Mouse (Mus musculus): ENCODE measurements at regions not wholly inside any gene's neighbourhood (a gene's known extent, or its start where the extent isn't known, plus 50 kb on each side); places are given as distances from the start of the nearest gene placed in this dataset.
A peak's percentile ranks its signal among the peaks of the same experiment; 100 is the strongest.

DNA sequence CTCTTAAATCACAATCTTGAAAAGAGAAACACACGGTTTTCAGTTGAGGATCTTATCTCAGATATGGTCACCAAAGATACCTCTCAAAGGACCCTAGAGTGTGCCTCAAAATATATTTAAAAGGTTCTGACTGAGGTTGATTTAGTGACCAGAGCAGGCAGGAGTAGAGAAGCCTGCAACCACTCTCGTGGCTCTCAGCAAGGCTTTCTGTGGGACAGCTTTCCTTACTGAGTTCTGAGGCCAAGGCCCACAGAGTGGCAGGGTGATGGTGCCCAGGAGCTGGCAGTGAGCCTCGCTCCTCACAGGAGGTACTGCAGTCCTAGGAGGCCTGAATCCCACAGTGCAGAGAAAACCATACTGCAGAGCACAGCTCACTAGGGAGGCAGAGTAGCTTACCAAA lies 151.4 kb upstream of the Cypt12 start:
- H3K27me3 ChIP-seq (ENCODE audit: insufficient read depth, low read length), result peaks cover 53% of the 10 kb centered on the region
- no peak for ATAC-seq (ENCODE audit: insufficient read depth)

GRCm38 (mm10) chr3:17798399-17798798 lies 149.8 kb upstream of the Cypt12 start:
- Histone ChIP-seq H3K27ac (ENCODE audit: low read depth) (no peak overlapping the region), H3K36me3 (ENCODE audit: insufficient read depth) (no peaks in the 10 kb centered on the region), H3K4me3 (ENCODE audit: low read depth, low read length) (no peak overlapping the region), H3K9ac (no peak overlapping the region), H3K27me3 (ENCODE audit: insufficient read depth, low read length) (peaks cover 39% of the 10 kb centered on the region), H3K4me2 (no peak overlapping the region), H3K4me1 (ENCODE audit: insufficient read depth) (no peaks in the 10 kb centered on the region), H3K9me3 (ENCODE audit: low read depth, low read length) (no peaks in the 10 kb centered on the region)
- 5% methylated on average over 12 of the region's 12 CpGs for WGBS
- DNase-seq, result peak; percentile 73
- peak; percentile 59 for TF ChIP-seq CTCF (IDR thresholded peaks at IDR 0.05; ENCODE audit: low read depth)
- ATAC-seq (ENCODE audit: insufficient read depth), result no peak

More for the DNA sequence above, 151.4 kb upstream of the Cypt12 start:
- Histone ChIP-seq H3K36me3 (ENCODE audit: insufficient read depth) (no peaks in the 10 kb centered on the region), H3K4me2 (no peak overlapping the region), H3K9ac (no peak overlapping the region), H3K4me3 (ENCODE audit: low read depth, low read length) (no peak overlapping the region), H3K27ac (ENCODE audit: low read depth) (no peak overlapping the region), H3K9me3 (ENCODE audit: low read depth, low read length) (no peaks in the 10 kb centered on the region), H3K4me1 (ENCODE audit: insufficient read depth) (no peaks in the 10 kb centered on the region)
- TF ChIP-seq CTCF (IDR thresholded peaks at IDR 0.05; ENCODE audit: low read depth), result no peak
- no peak for DNase-seq
- 11% methylated on average over 3 of the region's 3 CpGs for WGBS

DNA sequence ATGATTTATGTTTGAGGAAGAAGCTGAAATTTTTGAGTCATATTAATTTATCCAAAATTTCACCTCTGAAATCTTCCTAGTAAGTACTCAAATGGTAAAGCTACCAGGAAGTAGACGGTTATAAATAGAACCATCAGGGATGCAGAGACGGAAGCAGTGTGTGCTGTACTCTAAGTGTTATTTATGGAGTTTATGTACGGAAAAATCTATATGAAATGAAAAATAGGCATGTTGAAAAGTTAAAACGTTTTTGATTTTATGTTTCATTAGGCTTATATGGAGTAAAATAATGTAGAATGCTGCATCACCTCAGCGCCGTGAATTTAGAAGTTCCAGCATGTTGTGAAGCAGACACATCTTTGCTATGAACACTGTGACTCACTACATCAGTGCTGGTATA lies 149.1 kb upstream of the Cypt12 start:
- H3K9ac ChIP-seq, result no peak overlapping the region
- DNase-seq (no peak), ATAC-seq (ENCODE audit: insufficient read depth) (no peak)
- no peak overlapping the region for H3K4me3 ChIP-seq (ENCODE audit: low read depth, low read length)
- no peaks in the 10 kb centered on the region for H3K9me3 ChIP-seq (ENCODE audit: low read depth, low read length)
- WGBS, result 48% methylated on average over 6 of the region's 6 CpGs
- no peaks in the 10 kb centered on the region for H3K36me3 ChIP-seq (ENCODE audit: insufficient read depth)
- no peak overlapping the region for H3K4me2 ChIP-seq
- H3K4me1 ChIP-seq (ENCODE audit: insufficient read depth), result no peaks in the 10 kb centered on the region
- no peak for TF ChIP-seq CTCF (IDR thresholded peaks at IDR 0.05; ENCODE audit: low read depth)
- peaks cover 32% of the 10 kb centered on the region for H3K27me3 ChIP-seq (ENCODE audit: insufficient read depth, low read length)
- H3K27ac ChIP-seq (ENCODE audit: low read depth), result no peak overlapping the region

DNA sequence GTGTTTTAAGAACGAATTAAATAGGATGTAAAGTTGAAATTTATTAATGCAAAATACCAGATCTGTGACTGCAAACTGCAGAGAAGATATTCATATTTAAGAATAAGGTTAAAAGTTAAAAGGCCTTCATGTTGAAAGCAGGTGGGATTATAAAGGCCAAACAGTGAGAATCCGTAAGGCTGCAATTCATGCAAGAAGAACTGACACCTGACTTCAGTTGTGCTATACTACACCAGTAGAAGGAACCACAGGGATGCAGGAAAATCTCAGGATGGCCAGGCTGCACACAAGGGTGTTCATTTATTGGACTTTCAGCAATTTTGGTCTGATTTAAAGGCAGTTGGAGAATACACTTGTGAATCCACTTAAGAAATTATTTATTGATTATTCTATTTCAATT lies 147.4 kb upstream of the Cypt12 start:
- Histone ChIP-seq H3K27ac (ENCODE audit: low read depth) (no peak overlapping the region), H3K27me3 (ENCODE audit: insufficient read depth, low read length) (peaks cover 17% of the 10 kb centered on the region), H3K4me3 (ENCODE audit: low read depth, low read length) (no peak overlapping the region), H3K9ac (no peak overlapping the region), H3K4me2 (no peak overlapping the region), H3K9me3 (ENCODE audit: low read depth, low read length) (no peaks in the 10 kb centered on the region), H3K4me1 (ENCODE audit: insufficient read depth) (no peaks in the 10 kb centered on the region), H3K36me3 (ENCODE audit: insufficient read depth) (no peaks in the 10 kb centered on the region)
- DNase-seq (no peak), ATAC-seq (ENCODE audit: insufficient read depth) (no peak)
- 58% methylated on average over 2 of the region's 2 CpGs for WGBS
- TF ChIP-seq CTCF (IDR thresholded peaks at IDR 0.05; ENCODE audit: low read depth), result no peak

DNA sequence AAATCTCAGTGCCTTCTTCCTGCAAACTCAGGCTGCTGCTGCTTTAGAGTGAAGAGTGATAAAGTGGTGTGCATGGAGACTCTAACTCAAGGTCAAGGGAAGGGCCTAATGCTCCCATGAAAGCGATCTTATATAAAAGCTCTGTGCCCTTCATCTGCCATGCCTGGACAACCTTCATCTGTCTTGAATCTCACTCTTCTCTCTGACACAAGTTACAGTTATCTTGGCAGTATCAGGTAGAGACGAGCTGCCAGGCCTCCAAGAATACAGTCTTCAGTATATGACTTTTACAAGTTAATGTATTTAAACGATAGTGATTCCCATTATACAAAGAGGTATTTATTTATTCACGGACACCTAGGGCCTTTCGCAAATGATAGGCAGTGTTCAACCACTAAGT lies 146.7 kb upstream of the Cypt12 start:
- H3K4me3 ChIP-seq (ENCODE audit: low read depth, low read length), result no peak overlapping the region
- H3K4me1 ChIP-seq (ENCODE audit: insufficient read depth), result no peaks in the 10 kb centered on the region
- TF ChIP-seq CTCF (IDR thresholded peaks at IDR 0.05; ENCODE audit: low read depth), result no peak
- no peaks in the 10 kb centered on the region for H3K36me3 ChIP-seq (ENCODE audit: insufficient read depth)
- WGBS, result 69% methylated on average over 5 of the region's 5 CpGs
- no peak overlapping the region for H3K4me2 ChIP-seq
- H3K9ac ChIP-seq, result no peak overlapping the region
- no peaks in the 10 kb centered on the region for H3K9me3 ChIP-seq (ENCODE audit: low read depth, low read length)
- ATAC-seq (ENCODE audit: insufficient read depth) (no peak), DNase-seq (no peak)
- no peak overlapping the region for H3K27ac ChIP-seq (ENCODE audit: low read depth)
- peaks cover 10% of the 10 kb centered on the region for H3K27me3 ChIP-seq (ENCODE audit: insufficient read depth, low read length)

DNA sequence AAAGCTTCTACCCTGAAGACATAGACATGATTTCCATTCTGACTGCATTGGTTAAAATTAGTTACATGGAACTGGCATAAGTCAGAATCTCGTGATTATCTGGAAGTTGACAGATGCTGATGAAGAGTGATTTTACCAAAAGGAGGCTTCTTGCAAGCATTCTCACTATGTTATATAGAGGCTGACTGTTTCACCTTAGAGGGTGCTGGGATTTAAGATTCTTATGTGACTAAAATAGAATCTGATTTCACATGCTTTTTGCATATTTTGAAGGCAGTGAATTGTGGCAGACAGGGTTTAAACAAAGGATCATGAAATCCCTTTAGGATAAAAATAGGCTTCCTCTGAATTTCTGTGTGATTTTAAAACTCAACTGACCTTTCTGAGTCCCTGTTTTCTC lies 143.0 kb upstream of the Cypt12 start:
- Histone ChIP-seq H3K36me3 (ENCODE audit: insufficient read depth) (no peaks in the 10 kb centered on the region), H3K27me3 (ENCODE audit: insufficient read depth, low read length) (no peaks in the 10 kb centered on the region), H3K4me1 (ENCODE audit: insufficient read depth) (no peaks in the 10 kb centered on the region), H3K9ac (no peak overlapping the region), H3K9me3 (ENCODE audit: low read depth, low read length) (no peaks in the 10 kb centered on the region), H3K4me3 (ENCODE audit: low read depth, low read length) (no peak overlapping the region), H3K27ac (ENCODE audit: low read depth) (no peak overlapping the region), H3K4me2 (no peak overlapping the region)
- WGBS, result 63% methylated on average over 1 of the region's 1 CpGs
- ATAC-seq (ENCODE audit: insufficient read depth) (no peak), DNase-seq (no peak)
- TF ChIP-seq CTCF (IDR thresholded peaks at IDR 0.05; ENCODE audit: low read depth), result no peak

- WGBS, result 49% methylated on average over 6 of the region's 6 CpGs
- no peak for TF ChIP-seq CTCF (IDR thresholded peaks at IDR 0.05; ENCODE audit: low read depth)
Measured at GRCm38 (mm10) chr3:17811290-17811689, 136.9 kb upstream of the Cypt12 start.

GRCm38 (mm10) chr3:17824201-17824600 lies 124.0 kb upstream of the Cypt12 start:
- Histone ChIP-seq H3K4me1 (ENCODE audit: insufficient read depth) (no peaks in the 10 kb centered on the region), H3K36me3 (ENCODE audit: insufficient read depth) (no peaks in the 10 kb centered on the region), H3K9me3 (ENCODE audit: low read depth, low read length) (no peaks in the 10 kb centered on the region), H3K4me2 (no peak overlapping the region), H3K27ac (ENCODE audit: low read depth) (no peak overlapping the region), H3K27me3 (ENCODE audit: insufficient read depth, low read length) (no peaks in the 10 kb centered on the region), H3K4me3 (ENCODE audit: low read depth, low read length) (no peak overlapping the region), H3K9ac (no peak overlapping the region)
- no peak for TF ChIP-seq CTCF (IDR thresholded peaks at IDR 0.05; ENCODE audit: low read depth)
- 43% methylated on average over 3 of the region's 3 CpGs for WGBS
- ATAC-seq (ENCODE audit: insufficient read depth) (no peak), DNase-seq (no peak)

More at GRCm38 (mm10) chr3:17811290-17811689, 136.9 kb upstream of the Cypt12 start:
- ATAC-seq (ENCODE audit: insufficient read depth) (no peak), DNase-seq (no peak)
- H3K27ac ChIP-seq (ENCODE audit: low read depth), result no peak overlapping the region
- H3K9me3 ChIP-seq (ENCODE audit: low read depth, low read length), result no peaks in the 10 kb centered on the region
- H3K27me3 ChIP-seq (ENCODE audit: insufficient read depth, low read length), result no peaks in the 10 kb centered on the region
- H3K36me3 ChIP-seq (ENCODE audit: insufficient read depth), result no peaks in the 10 kb centered on the region
- no peak overlapping the region for H3K4me3 ChIP-seq (ENCODE audit: low read depth, low read length)
- H3K4me1 ChIP-seq (ENCODE audit: insufficient read depth), result no peaks in the 10 kb centered on the region
- H3K9ac ChIP-seq, result no peak overlapping the region
- no peak overlapping the region for H3K4me2 ChIP-seq
